Mouse (Mus musculus): ENCODE measurements around the gene Ciart. TPM values are rescaled to one million over a fixed set of nuclear protein-coding genes. Genes with fewer than 3 reads are reported as not detected.
"Not testable (repeated sequence)": the region's sequence is repeated elsewhere in the genome, so short reads cannot be mapped to it uniquely, and the experiment has no call there.

The Ciart gene
- 10 to 100 TPM in 1 of 4 experiments, 1 to 10 TPM in 3; 3.6 to 12.3 (median 5.9) TPM for total RNA-seq (2022)

- peak; percentile 97 for DNase-seq
Measured at GRCm38 (mm10) chr3:95881979-95882815, at the start of gene Ciart. TSS of gene Ciart (minus strand) at chr3:95882251.

- no peak for DNase-seq
Measured at GRCm38 (mm10) chr3:95931471-95931870, 49.4 kb upstream of the Ciart start.

GRCm38 (mm10) chr3:95930471-95930789, 48.4 kb upstream of the Ciart start:
- DNase-seq: no peak

- DNase-seq: no peak
Measured at GRCm38 (mm10) chr3:95929581-95930470, 47.8 kb upstream of the Ciart start.

GRCm38 (mm10) chr3:95928658-95929503, 46.8 kb upstream of the Ciart start, which contains the start of gene Anp32e:
TSS of gene Anp32e (plus strand) at chr3:95929246.
- DNase-seq: peak; percentile 98

- no peak for DNase-seq
Measured at GRCm38 (mm10) chr3:95928261-95928657, 46.2 kb upstream of the Ciart start.

GRCm38 (mm10) chr3:95925087-95925486, 43.0 kb upstream of the Ciart start:
- DNase-seq: no peak

- no peak for DNase-seq
Measured at GRCm38 (mm10) chr3:95924185-95924584, 42.1 kb upstream of the Ciart start.

GRCm38 (mm10) chr3:95923429-95923828, 41.4 kb upstream of the Ciart start:
- not testable (repeated sequence) for DNase-seq

- DNase-seq: not testable (repeated sequence)
Measured at GRCm38 (mm10) chr3:95920532-95920931, 38.5 kb upstream of the Ciart start.

GRCm38 (mm10) chr3:95916760-95917159, 34.7 kb upstream of the Ciart start:
- DNase-seq: no peak

- DNase-seq: no peak
Measured at GRCm38 (mm10) chr3:95914706-95915105, 32.7 kb upstream of the Ciart start.

GRCm38 (mm10) chr3:95907613-95908012, 25.6 kb upstream of the Ciart start:
- DNase-seq: no peak

GRCm38 (mm10) chr3:95906860-95907259, 24.8 kb upstream of the Ciart start:
- no peak for DNase-seq

GRCm38 (mm10) chr3:95905940-95906492, 24.0 kb upstream of the Ciart start:
- DNase-seq: no peak

GRCm38 (mm10) chr3:95905146-95905939, 23.3 kb upstream of the Ciart start:
- no peak for DNase-seq

GRCm38 (mm10) chr3:95904568-95904967, 22.5 kb upstream of the Ciart start, which contains the start of gene Car14:
TSS of gene Car14 (minus strand) at chr3:95904691.
- DNase-seq: no peak

GRCm38 (mm10) chr3:95903753-95904502, 21.9 kb upstream of the Ciart start:
- DNase-seq: no peak

GRCm38 (mm10) chr3:95902643-95903042, 20.6 kb upstream of the Ciart start:
- DNase-seq: no peak

GRCm38 (mm10) chr3:95902373-95902625, 20.2 kb upstream of the Ciart start:
- no peak for DNase-seq

Data from adrenal gland, adult 8-10 months (tissue).